Mouse (Mus musculus): Measurements from ENCODE around the gene Gm5244. TPM values are rescaled to one million over a fixed set of nuclear protein-coding genes. Genes with fewer than 3 reads are reported as not detected.
A peak's percentile ranks its signal among the peaks of the same experiment; 100 is the strongest.

The Gm5244 gene
- polyA plus RNA-seq, 1 experiment from 2014 or later: not detected

DNA sequence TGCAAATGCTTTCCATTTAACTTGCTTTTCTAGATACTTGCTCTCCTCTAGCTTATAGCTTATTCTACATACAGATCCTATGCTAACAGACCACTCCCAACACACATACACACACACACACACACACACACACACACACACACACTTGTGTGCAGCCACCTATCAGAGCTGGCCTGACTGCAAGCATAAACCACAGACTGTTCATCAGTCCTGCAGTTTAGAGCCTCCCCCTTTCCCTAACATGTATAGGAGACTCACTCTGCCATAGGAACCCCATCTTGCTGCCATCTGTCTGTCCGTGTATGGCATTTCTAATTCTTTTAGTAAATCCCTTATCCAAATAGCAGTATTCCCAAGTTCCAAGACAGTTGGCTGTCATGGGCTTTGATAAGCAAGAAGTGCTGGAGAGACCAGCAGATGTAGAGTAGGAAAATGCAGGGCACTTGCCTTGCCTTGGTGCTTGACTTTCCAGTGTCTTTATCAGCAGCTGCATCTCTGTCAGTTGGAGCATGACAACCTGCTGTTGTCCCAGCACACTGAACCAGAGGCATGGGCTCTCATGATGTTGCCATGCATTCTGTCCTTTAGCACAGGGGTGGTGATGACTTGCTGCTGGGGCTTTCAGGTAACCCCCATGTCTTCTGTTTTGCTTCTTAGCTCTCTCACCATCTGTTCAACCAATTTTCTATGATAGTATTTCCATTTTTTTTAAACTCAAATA, 33.7 kb upstream of the Gm5244 start:
- Histone ChIP-seq H3K4me2 (replicated peaks) (no peak overlapping the region), H3K9me3 (ENCODE audit: control insufficient read depth, low read length) (no peaks in the 10 kb centered on the region), H3K36me3 (replicated peaks; ENCODE audit: control insufficient read depth, insufficient read depth) (no peaks in the 10 kb centered on the region), H3K9ac (no peak overlapping the region), H3K27me3 (ENCODE audit: control insufficient read depth, insufficient read depth, low read length) (no peaks in the 10 kb centered on the region), H3K4me1 (replicated peaks; ENCODE audit: control insufficient read depth, insufficient read depth, low read length) (no peaks in the 10 kb centered on the region), H3K4me3 (replicated peaks; ENCODE audit: low read length) (no peak overlapping the region), H3K27ac (no peak overlapping the region)
- no peak for DNase-seq (ENCODE audit: low spot score)
- 58% methylated on average over 1 of the region's 1 CpGs for WGBS
- ATAC-seq (ENCODE audit: low FRiP score): no peak

DNA sequence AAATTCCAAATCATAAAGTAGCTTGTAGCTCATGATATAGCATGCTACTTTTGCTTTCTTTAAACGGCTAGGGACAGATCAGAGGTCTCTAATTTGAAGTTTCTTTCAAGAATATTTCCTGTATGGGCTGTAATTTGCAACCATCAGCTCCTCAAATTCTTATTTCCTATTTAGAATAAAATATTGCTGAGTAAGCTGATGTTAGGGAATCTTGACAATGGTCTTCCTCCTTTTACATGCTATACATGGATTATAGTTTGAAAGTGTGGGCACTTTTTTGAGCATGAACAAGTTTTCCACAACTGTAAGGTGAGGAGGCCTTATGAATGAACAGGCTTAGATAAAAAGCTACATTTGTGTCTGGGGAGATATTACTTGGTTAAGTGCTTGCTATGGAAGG, 32.6 kb upstream of the Gm5244 start:
- 89% methylated on average over 1 of the region's 1 CpGs for WGBS
- DNase-seq (ENCODE audit: low spot score) (no peak), ATAC-seq (ENCODE audit: low FRiP score) (no peak)
- no peak overlapping the region for H3K9ac ChIP-seq
- no peaks in the 10 kb centered on the region for H3K4me1 ChIP-seq (replicated peaks; ENCODE audit: control insufficient read depth, insufficient read depth, low read length)
- H3K4me2 ChIP-seq (replicated peaks): no peak overlapping the region
- no peaks in the 10 kb centered on the region for H3K36me3 ChIP-seq (replicated peaks; ENCODE audit: control insufficient read depth, insufficient read depth)
- H3K27ac ChIP-seq: no peak overlapping the region
- no peak overlapping the region for H3K4me3 ChIP-seq (replicated peaks; ENCODE audit: low read length)
- no peaks in the 10 kb centered on the region for H3K27me3 ChIP-seq (ENCODE audit: control insufficient read depth, insufficient read depth, low read length)
- no peaks in the 10 kb centered on the region for H3K9me3 ChIP-seq (ENCODE audit: control insufficient read depth, low read length)

DNA sequence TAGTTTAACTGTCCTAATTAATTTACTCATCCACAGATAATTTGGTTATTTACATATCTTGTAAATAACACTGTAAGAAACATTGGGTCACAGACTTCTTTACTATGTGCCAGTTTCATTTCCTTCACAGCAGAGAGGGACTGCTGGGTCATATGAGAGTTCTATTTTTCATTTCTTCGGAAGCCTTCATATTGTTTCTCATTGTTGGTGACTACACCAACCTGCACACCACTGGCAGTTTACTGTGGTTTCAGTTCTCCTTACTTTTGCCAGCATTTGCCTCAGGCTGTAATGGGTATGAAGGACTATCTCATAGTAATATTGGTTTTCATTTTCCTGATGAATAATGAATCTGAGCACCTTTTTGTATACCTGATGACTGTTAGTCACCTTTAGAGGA, 28.0 kb upstream of the Gm5244 start:
- no peaks in the 10 kb centered on the region for H3K9me3 ChIP-seq (ENCODE audit: control insufficient read depth, low read length)
- H3K9ac ChIP-seq: no peak overlapping the region
- H3K4me2 ChIP-seq (replicated peaks): no peak overlapping the region
- no peaks in the 10 kb centered on the region for H3K4me1 ChIP-seq (replicated peaks; ENCODE audit: control insufficient read depth, insufficient read depth, low read length)
- H3K27me3 ChIP-seq (ENCODE audit: control insufficient read depth, insufficient read depth, low read length): no peaks in the 10 kb centered on the region
- H3K4me3 ChIP-seq (replicated peaks; ENCODE audit: low read length): no peak overlapping the region
- no peak overlapping the region for H3K27ac ChIP-seq
- 92% methylated on average over 1 of the region's 1 CpGs for WGBS
- no peaks in the 10 kb centered on the region for H3K36me3 ChIP-seq (replicated peaks; ENCODE audit: control insufficient read depth, insufficient read depth)
- DNase-seq (ENCODE audit: low spot score) (no peak), ATAC-seq (ENCODE audit: low FRiP score) (no peak)

GRCm38 (mm10) chr19:12820383-12820782, 26.1 kb upstream of the Gm5244 start:
- no peak overlapping the region for H3K27ac ChIP-seq
- no peaks in the 10 kb centered on the region for H3K9me3 ChIP-seq (ENCODE audit: control insufficient read depth, low read length)
- no peaks in the 10 kb centered on the region for H3K27me3 ChIP-seq (ENCODE audit: control insufficient read depth, insufficient read depth, low read length)
- WGBS: 34% methylated on average over 4 of the region's 4 CpGs
- H3K36me3 ChIP-seq (replicated peaks; ENCODE audit: control insufficient read depth, insufficient read depth): no peaks in the 10 kb centered on the region
- no peaks in the 10 kb centered on the region for H3K4me1 ChIP-seq (replicated peaks; ENCODE audit: control insufficient read depth, insufficient read depth, low read length)
- H3K4me3 ChIP-seq (replicated peaks; ENCODE audit: low read length): no peak overlapping the region
- ATAC-seq (ENCODE audit: low FRiP score): no peak
- no peak overlapping the region for H3K4me2 ChIP-seq (replicated peaks)
- H3K9ac ChIP-seq: no peak overlapping the region
- DNase-seq (ENCODE audit: low spot score): peak; percentile 75

GRCm38 (mm10) chr19:12824549-12824948, 21.9 kb upstream of the Gm5244 start:
- no peaks in the 10 kb centered on the region for H3K36me3 ChIP-seq (replicated peaks; ENCODE audit: control insufficient read depth, insufficient read depth)
- DNase-seq (ENCODE audit: low spot score): no peak
- H3K27ac ChIP-seq: no peak overlapping the region

DNA sequence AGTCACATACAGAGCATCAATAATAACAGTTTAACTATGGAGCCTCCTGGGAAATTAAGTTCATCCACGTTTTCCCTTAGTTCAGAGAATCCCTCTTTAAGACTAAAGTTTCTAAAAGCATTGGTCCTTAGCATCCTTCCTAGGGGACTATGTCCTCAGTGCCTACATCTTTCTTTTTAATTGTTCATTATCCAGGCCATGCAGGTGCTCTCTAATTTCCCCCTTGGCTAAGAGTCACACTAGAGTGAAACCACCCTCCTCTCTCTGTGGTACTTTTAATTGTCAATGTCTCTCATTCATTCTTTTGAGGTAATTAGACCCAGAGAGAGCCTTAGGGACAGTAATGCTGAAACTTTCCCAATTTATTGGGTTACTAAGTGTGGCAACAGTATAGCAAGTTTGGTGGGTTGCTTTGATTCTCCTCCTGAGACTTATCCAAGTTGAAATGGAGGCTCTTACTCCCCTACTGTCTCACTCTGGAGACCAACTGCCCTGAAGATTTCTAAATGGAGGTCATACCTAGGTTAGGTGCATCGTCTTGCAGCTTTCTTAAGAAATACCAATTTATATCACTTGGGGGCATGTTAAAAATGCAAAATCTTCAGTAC, 15.6 kb upstream of the Gm5244 start:
- no peaks in the 10 kb centered on the region for H3K4me1 ChIP-seq (replicated peaks; ENCODE audit: control insufficient read depth, insufficient read depth, low read length)
- 73% methylated on average over 2 of the region's 2 CpGs for WGBS
- no peaks in the 10 kb centered on the region for H3K9me3 ChIP-seq (ENCODE audit: control insufficient read depth, low read length)
- H3K36me3 ChIP-seq (replicated peaks; ENCODE audit: control insufficient read depth, insufficient read depth): no peaks in the 10 kb centered on the region
- no peak overlapping the region for H3K9ac ChIP-seq
- no peak overlapping the region for H3K4me3 ChIP-seq (replicated peaks; ENCODE audit: low read length)
- H3K27ac ChIP-seq: no peak overlapping the region
- no peaks in the 10 kb centered on the region for H3K27me3 ChIP-seq (ENCODE audit: control insufficient read depth, insufficient read depth, low read length)
- no peak for ATAC-seq (ENCODE audit: low FRiP score)
- H3K4me2 ChIP-seq (replicated peaks): no peak overlapping the region
- no peak for DNase-seq (ENCODE audit: low spot score)

More at GRCm38 (mm10) chr19:12824549-12824948, 21.9 kb upstream of the Gm5244 start:
- no peak overlapping the region for H3K4me3 ChIP-seq (replicated peaks; ENCODE audit: low read length)
- no peak overlapping the region for H3K4me2 ChIP-seq (replicated peaks)
- no peaks in the 10 kb centered on the region for H3K4me1 ChIP-seq (replicated peaks; ENCODE audit: control insufficient read depth, insufficient read depth, low read length)
- ATAC-seq (ENCODE audit: low FRiP score): no peak
- H3K9me3 ChIP-seq (ENCODE audit: control insufficient read depth, low read length): no peaks in the 10 kb centered on the region
- H3K9ac ChIP-seq: no peak overlapping the region
- no peaks in the 10 kb centered on the region for H3K27me3 ChIP-seq (ENCODE audit: control insufficient read depth, insufficient read depth, low read length)
- 71% methylated on average over 4 of the region's 4 CpGs for WGBS

DNA sequence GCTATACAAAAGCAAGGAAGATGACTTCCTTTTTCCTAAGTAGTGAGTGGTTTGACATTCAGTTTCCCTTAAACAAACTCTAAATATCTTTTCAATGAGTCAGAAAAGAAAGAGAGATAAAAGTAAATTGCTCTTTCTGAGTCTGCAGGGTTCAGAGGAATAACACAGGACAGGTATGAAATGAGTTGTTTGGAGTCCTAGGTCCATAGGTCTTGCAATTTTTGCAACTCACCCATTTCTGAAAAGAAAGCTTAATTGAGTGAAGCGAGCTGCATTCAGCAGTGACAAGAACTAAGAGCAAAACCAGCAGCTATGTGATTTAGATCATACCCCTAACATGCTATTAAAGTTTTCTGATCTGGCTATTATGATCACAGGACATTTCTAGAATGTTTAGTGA, 14.9 kb upstream of the Gm5244 start:
- Histone ChIP-seq H3K4me3 (replicated peaks; ENCODE audit: low read length) (no peak overlapping the region), H3K4me1 (replicated peaks; ENCODE audit: control insufficient read depth, insufficient read depth, low read length) (no peaks in the 10 kb centered on the region), H3K27me3 (ENCODE audit: control insufficient read depth, insufficient read depth, low read length) (no peaks in the 10 kb centered on the region), H3K9ac (no peak overlapping the region), H3K4me2 (replicated peaks) (no peak overlapping the region), H3K27ac (no peak overlapping the region), H3K36me3 (replicated peaks; ENCODE audit: control insufficient read depth, insufficient read depth) (no peaks in the 10 kb centered on the region), H3K9me3 (ENCODE audit: control insufficient read depth, low read length) (no peaks in the 10 kb centered on the region)
- ATAC-seq (ENCODE audit: low FRiP score): no peak
- no peak for DNase-seq (ENCODE audit: low spot score)
- 82% methylated on average over 1 of the region's 1 CpGs for WGBS

- Histone ChIP-seq H3K27me3 (ENCODE audit: control insufficient read depth, insufficient read depth, low read length) (no peaks in the 10 kb centered on the region), H3K27ac (no peak overlapping the region), H3K4me2 (replicated peaks) (no peak overlapping the region), H3K4me3 (replicated peaks; ENCODE audit: low read length) (no peak overlapping the region), H3K36me3 (replicated peaks; ENCODE audit: control insufficient read depth, insufficient read depth) (no peaks in the 10 kb centered on the region), H3K4me1 (replicated peaks; ENCODE audit: control insufficient read depth, insufficient read depth, low read length) (no peaks in the 10 kb centered on the region), H3K9ac (no peak overlapping the region), H3K9me3 (ENCODE audit: control insufficient read depth, low read length) (no peaks in the 10 kb centered on the region)
- WGBS: 86% methylated on average over 3 of the region's 3 CpGs
- no peak for ATAC-seq (ENCODE audit: low FRiP score)
- no peak for DNase-seq (ENCODE audit: low spot score)
These were observed 12.9 kb upstream of the Gm5244 start for GRCm38 (mm10) chr19:12833625-12834024.

DNA sequence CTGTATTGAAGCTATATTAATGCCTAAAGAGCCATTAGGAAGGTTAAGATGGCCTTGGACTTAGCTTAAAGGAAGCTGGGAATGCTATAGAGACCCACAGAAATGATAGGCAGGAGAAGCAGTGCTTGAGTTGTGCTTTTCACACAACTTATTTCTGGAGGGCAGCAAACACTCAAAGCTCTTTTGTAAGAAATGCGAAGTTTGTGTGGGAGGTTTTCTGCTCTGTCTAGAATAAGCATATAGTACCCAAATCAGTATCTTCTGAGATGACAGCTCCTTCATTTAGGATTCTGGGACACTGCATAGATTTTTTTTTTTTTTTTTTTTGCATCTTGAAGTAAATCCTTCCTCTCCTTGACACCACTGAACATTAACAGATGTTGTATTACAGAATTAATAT, 8.0 kb upstream of the Gm5244 start:
- no peaks in the 10 kb centered on the region for H3K9me3 ChIP-seq (ENCODE audit: control insufficient read depth, low read length)
- no peak overlapping the region for H3K27ac ChIP-seq
- H3K9ac ChIP-seq: no peak overlapping the region
- 85% methylated on average over 1 of the region's 1 CpGs for WGBS
- no peak overlapping the region for H3K4me3 ChIP-seq (replicated peaks; ENCODE audit: low read length)
- ATAC-seq (ENCODE audit: low FRiP score) (no peak), DNase-seq (ENCODE audit: low spot score) (no peak)
- no peak overlapping the region for H3K4me2 ChIP-seq (replicated peaks)
- H3K4me1 ChIP-seq (replicated peaks; ENCODE audit: control insufficient read depth, insufficient read depth, low read length): no peaks in the 10 kb centered on the region
- no peaks in the 10 kb centered on the region for H3K36me3 ChIP-seq (replicated peaks; ENCODE audit: control insufficient read depth, insufficient read depth)
- H3K27me3 ChIP-seq (ENCODE audit: control insufficient read depth, insufficient read depth, low read length): no peaks in the 10 kb centered on the region

Measured in hindbrain, embryonic 14.5 days (tissue).